27 mouse cellular contexts compared by ENCODE assay signal in the genomic region with DNA sequence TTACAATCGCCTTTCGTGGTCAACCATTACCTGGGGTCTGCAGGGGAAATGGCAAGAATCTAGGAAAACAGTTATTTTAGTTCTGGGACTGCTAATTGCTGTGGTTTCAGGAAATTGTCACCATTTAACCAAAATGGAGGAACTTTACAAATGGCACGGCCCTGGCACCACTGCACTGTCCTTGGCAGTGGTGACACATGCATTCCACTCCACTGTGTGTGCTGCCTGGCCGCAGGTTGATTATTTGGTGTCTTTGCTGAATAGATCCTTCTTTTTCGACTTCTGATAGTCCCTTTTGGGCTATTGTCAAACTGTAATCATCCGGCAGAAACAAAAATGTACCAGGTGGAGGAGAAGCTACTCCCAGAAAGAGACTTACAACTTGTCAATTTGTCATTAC.
DNase-seq lines count a peak whose midpoint lies in the region; ATAC-seq and TF ChIP-seq lines count a peak whose summit lies in the region.
"Had no signal": no experiment of that assay in that cellular context is flagged by ENCODE, and none has a peak within 500 bp of the region (broad histone marks: within the 10 kb centered on the region; RNA-seq: fewer than 3 reads in every experiment).

No protein-coding gene starts in this region.

- no peak overlapping the region for H3K4me3 ChIP-seq in cerebellum, adult 2 months (replicated peaks; ENCODE audit: insufficient read depth, low read depth, low read length)
- H3K4me3 ChIP-seq in liver, embryonic 11.5 days (ENCODE audit: low read depth, low read length): no peak overlapping the region
- H3K4me3 ChIP-seq: embryonic facial prominence, embryonic 13.5 days; embryonic facial prominence, embryonic 15.5 days; erythroblast, embryonic 14.5 days; forebrain, embryonic 10.5 days; forebrain, embryonic 12.5 days had no signal

- no peak overlapping the region for H3K4me2 ChIP-seq in liver, embryonic 11.5 days
- H3K4me2 ChIP-seq: embryonic facial prominence, embryonic 13.5 days; embryonic facial prominence, embryonic 15.5 days; forebrain, embryonic 12.5 days had no signal

- H3K9ac ChIP-seq in liver, embryonic 11.5 days (ENCODE audit: low read depth, low read length): no peak overlapping the region
- H3K9ac ChIP-seq: embryonic facial prominence, embryonic 13.5 days; embryonic facial prominence, embryonic 15.5 days; forebrain, embryonic 12.5 days had no signal

- no peak overlapping the region for H3K27ac ChIP-seq in cerebellum, adult 2 months (ENCODE audit: insufficient read depth, low read length)
- no peak overlapping the region for H3K27ac ChIP-seq in liver, embryonic 11.5 days (ENCODE audit: low read depth, low read length)
- H3K27ac ChIP-seq: embryonic facial prominence, embryonic 13.5 days; embryonic facial prominence, embryonic 15.5 days; forebrain, embryonic 10.5 days; forebrain, embryonic 12.5 days had no signal

- TF ChIP-seq CTCF in cerebellum, adult 2 months (IDR thresholded peaks at IDR 0.05; ENCODE audit: borderline replicate concordance, insufficient read depth, low read depth, low read length): no peak

- no peaks in the 10 kb centered on the region for H3K36me3 ChIP-seq in liver, embryonic 11.5 days (ENCODE audit: control insufficient read depth, insufficient read depth, low read length)
- H3K36me3 ChIP-seq: embryonic facial prominence, embryonic 13.5 days; embryonic facial prominence, embryonic 15.5 days; forebrain, embryonic 10.5 days; forebrain, embryonic 12.5 days; G1E had no signal

- no peak for TF ChIP-seq POLR2A in cerebellum, adult 2 months (IDR thresholded peaks at IDR 0.05; ENCODE audit: borderline replicate concordance, insufficient read depth, low read length)

- WGBS in cerebellum, adult 2 months: 91% methylated on average over 6 of the region's 6 CpGs
- WGBS in liver, embryonic 11.5 days: 83% methylated on average over 6 of the region's 6 CpGs

- H3K27me3 ChIP-seq in cerebellum, adult 2 months (ENCODE audit: control insufficient read depth, insufficient read depth, low read length): no peaks in the 10 kb centered on the region
- no peaks in the 10 kb centered on the region for H3K27me3 ChIP-seq in liver, embryonic 11.5 days (replicated peaks; ENCODE audit: control insufficient read depth, insufficient read depth, low read length)
- H3K27me3 ChIP-seq: CH12.LX; embryonic facial prominence, embryonic 13.5 days; embryonic facial prominence, embryonic 15.5 days; forebrain, embryonic 12.5 days; Patski had no signal

- H3K4me1 ChIP-seq in cerebellum, adult 2 months (ENCODE audit: control insufficient read depth, insufficient read depth, low read length): no peaks in the 10 kb centered on the region
- no peaks in the 10 kb centered on the region for H3K4me1 ChIP-seq in liver, embryonic 11.5 days (replicated peaks; ENCODE audit: control insufficient read depth, insufficient read depth, low read length)
- H3K4me1 ChIP-seq: forebrain, embryonic 10.5 days; forebrain, embryonic 12.5 days had no signal

- DNase-seq in adrenal gland, adult (ENCODE audit: inconsistent age in 2 of 2, low spot score in 1 of 2): peak; percentile 22 to 74
- DNase-seq in adrenal gland, postnatal 4 days (ENCODE audit: low spot score in 2 of 2): no peak
- peak; percentile 49 for DNase-seq in adrenal gland, adult 2 months
- DNase-seq in adrenal gland, postnatal 10 days: peak; percentile 14
- DNase-seq in adrenal gland, postnatal 25 days: peak; percentile 47
- no peak for DNase-seq in cerebellum, adult 2 months
- no peak for DNase-seq in liver, embryonic 11.5 days (ENCODE audit: low spot score)
- no peak for DNase-seq in yolk sac, embryonic 10.5 days (ENCODE audit: low spot score)
- DNase-seq: B cell, adult 2 months; cerebellum, adult 11-12 months; cerebellum, adult 8-10 months; cerebellum, adult 9-11 months; cerebellum, postnatal 14 days; cerebellum, postnatal 36 days; embryo, embryonic 11 days had no signal

- ATAC-seq in liver, embryonic 11.5 days (replicated peaks; ENCODE audit: low FRiP score): no peak
- ATAC-seq: activated CD4-positive, CD25-positive, alpha-beta regulatory T cell, adult 4 months; CD4-positive, CD25-positive, alpha-beta regulatory T cell, adult 4 months; forebrain, embryonic 14.5 days; forebrain, embryonic 16.5 days; Patski had no signal

- no peaks in the 10 kb centered on the region for H3K9me3 ChIP-seq in liver, embryonic 11.5 days (ENCODE audit: control insufficient read depth, low read length)
- H3K9me3 ChIP-seq: embryonic facial prominence, embryonic 13.5 days; embryonic facial prominence, embryonic 15.5 days; forebrain, embryonic 10.5 days; forebrain, embryonic 12.5 days; G1E had no signal

Comparison
In these comparisons a context has a peak if more than half of its experiments do, and no peak if none do; other contexts are left out.
1. DNase-seq: peak in adrenal gland, adult (2 of 2), adrenal gland, adult 2 months (single experiment), adrenal gland, postnatal 10 days (single experiment) and adrenal gland, postnatal 25 days (single experiment); none in adrenal gland, postnatal 4 days (0 of 2), cerebellum, adult 2 months (0 of 2), liver, embryonic 11.5 days (single experiment) and yolk sac, embryonic 10.5 days (single experiment).